Mouse (Mus musculus): ENCODE results near the gene Ankzf1. TPM values are rescaled to one million over a fixed set of nuclear protein-coding genes. Genes with fewer than 3 reads are reported as not detected.

Ankzf1 gene
- polyA plus RNA-seq, 1 experiment from 2014 or later = 25.2 TPM

Other genes starting within 250 kb of the Ankzf1 start
- gene Ihh, start 240.5 kb upstream of the Ankzf1 start, polyA plus RNA-seq (2015; fragmentation: Nextera tagmentation; extraction: Ambion mirVana) = 29.1 and 30.9 TPM in 2 replicates
- gene Nhej1, start 67.0 kb upstream of the Ankzf1 start, polyA plus RNA-seq (2015; fragmentation: Nextera tagmentation; extraction: Ambion mirVana) = 8.7 and 9.7 TPM in 2 replicates
- 1.2 and 1.3 TPM in 2 replicates for gene Slc23a3, start 58.3 kb upstream of the Ankzf1 start, polyA plus RNA-seq (2015; fragmentation: Nextera tagmentation; extraction: Ambion mirVana)
- gene Cnppd1, start 49.4 kb upstream of the Ankzf1 start, polyA plus RNA-seq (2015; fragmentation: Nextera tagmentation; extraction: Ambion mirVana) = 42.5 and 43.4 TPM in 2 replicates
- gene Retreg2, start 49.4 kb upstream of the Ankzf1 start, polyA plus RNA-seq (2015; fragmentation: Nextera tagmentation; extraction: Ambion mirVana) = 49.5 and 51.1 TPM in 2 replicates
- gene Zfand2b, start 23.5 kb upstream of the Ankzf1 start, polyA plus RNA-seq (2015; fragmentation: Nextera tagmentation; extraction: Ambion mirVana) = 45.6 and 45.7 TPM in 2 replicates
- 26.1 and 26.6 TPM in 2 replicates for gene Abcb6, start 11.8 kb upstream of the Ankzf1 start, polyA plus RNA-seq (2015; fragmentation: Nextera tagmentation; extraction: Ambion mirVana)
- 27.6 and 28.3 TPM in 2 replicates for gene Atg9a, start within 50 bp of the Ankzf1 start, polyA plus RNA-seq (2015; fragmentation: Nextera tagmentation; extraction: Ambion mirVana)
- gene Glb1l, start 18.7 kb downstream of the Ankzf1 start, polyA plus RNA-seq (2015; fragmentation: Nextera tagmentation; extraction: Ambion mirVana) = 11.9 and 12.2 TPM in 2 replicates
- gene Stk16, start 18.7 kb downstream of the Ankzf1 start, polyA plus RNA-seq (2015; fragmentation: Nextera tagmentation; extraction: Ambion mirVana) = 110 and 122 TPM in 2 replicates
- gene Tuba4a, start 27.7 kb downstream of the Ankzf1 start, polyA plus RNA-seq (2015; fragmentation: Nextera tagmentation; extraction: Ambion mirVana) = 122 and 131 TPM in 2 replicates
- not detected in 2 replicates for gene A630095N17Rik, start 40.0 kb downstream of the Ankzf1 start, polyA plus RNA-seq (2015; fragmentation: Nextera tagmentation; extraction: Ambion mirVana)
- gene Dnajb2, start 44.3 kb downstream of the Ankzf1 start, polyA plus RNA-seq (2015; fragmentation: Nextera tagmentation; extraction: Ambion mirVana) = 25.5 and 26.2 TPM in 2 replicates
- gene Ptprn, start 72.4 kb downstream of the Ankzf1 start, polyA plus RNA-seq (2015; fragmentation: Nextera tagmentation; extraction: Ambion mirVana) = 3.2 and 3.6 TPM in 2 replicates
- gene Resp18, start 86.3 kb downstream of the Ankzf1 start, polyA plus RNA-seq (2015; fragmentation: Nextera tagmentation; extraction: Ambion mirVana) = 12.7 and 13.8 TPM in 2 replicates
- gene Dnpep, start 125.8 kb downstream of the Ankzf1 start, polyA plus RNA-seq (2015; fragmentation: Nextera tagmentation; extraction: Ambion mirVana) = 131 and 145 TPM in 2 replicates
- 105 and 111 TPM in 2 replicates for gene Des, start 168.2 kb downstream of the Ankzf1 start, polyA plus RNA-seq (2015; fragmentation: Nextera tagmentation; extraction: Ambion mirVana)
- gene Speg, start 183.1 kb downstream of the Ankzf1 start, polyA plus RNA-seq (2015; fragmentation: Nextera tagmentation; extraction: Ambion mirVana) = 35.6 and 39.3 TPM in 2 replicates
- gene Gmppa, start 243.8 kb downstream of the Ankzf1 start, polyA plus RNA-seq (2015; fragmentation: Nextera tagmentation; extraction: Ambion mirVana) = 98.9 and 103 TPM in 2 replicates